Comparison of ENCODE assay signal across 22 mouse cellular contexts in the genomic region with DNA sequence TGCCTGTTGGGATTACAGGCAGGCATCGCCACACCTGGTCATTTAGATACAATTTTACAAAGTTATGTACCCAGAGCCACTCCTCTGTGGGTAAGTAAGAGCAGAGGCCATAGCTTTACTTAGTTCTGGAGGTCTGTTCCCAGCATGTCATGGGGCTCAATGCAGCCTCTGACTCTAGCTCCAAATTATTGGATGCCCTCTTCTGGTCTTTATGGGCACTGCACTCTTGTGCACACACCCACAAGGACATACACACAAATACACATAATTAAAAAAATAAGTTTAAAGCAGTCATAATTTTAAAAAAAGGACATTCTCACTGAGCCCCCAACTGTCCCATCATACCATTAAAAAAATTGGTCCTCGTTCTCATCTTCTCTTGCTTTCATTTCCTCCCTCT.
"Had no signal": no experiment of that assay in that cellular context is flagged by ENCODE, and none has a peak within 500 bp of the region (broad histone marks: within the 10 kb centered on the region; RNA-seq: fewer than 3 reads in every experiment).

No protein-coding gene starts in this region.

- H3K27ac ChIP-seq: heart, adult 2 months; heart, embryonic 13.5 days; heart, embryonic 15.5 days; hindbrain, embryonic 13.5 days; hindbrain, embryonic 15.5 days; hindbrain, postnatal 0 days; kidney, embryonic 15.5 days; kidney, postnatal 0 days; limb, embryonic 13.5 days; limb, embryonic 15.5 days; liver, embryonic 12.5 days had no signal

- DNase-seq: gastrocnemius, postnatal 14 days; gastrocnemius, postnatal 36 days; heart, adult 11 months; heart, adult 2 months; heart, postnatal 14 days; heart, postnatal 36 days; kidney, adult 11 months; kidney, adult 2 months; kidney, adult 9 months; kidney, postnatal 14 days; kidney, postnatal 36 days; left cerebral cortex, postnatal 4 days had no signal

- H3K4me3 ChIP-seq: heart, adult 2 months; heart, embryonic 13.5 days; heart, embryonic 15.5 days; hindbrain, embryonic 13.5 days; hindbrain, embryonic 15.5 days; kidney, embryonic 15.5 days; limb, embryonic 13.5 days; limb, embryonic 15.5 days; liver, embryonic 12.5 days had no signal
